Mouse (Mus musculus) cerebellum, adult 11-12 months (tissue): Measurements from ENCODE around the gene Hdac4.

Experiments used
- DNase-seq: peaks from one replicate; pipeline ENCODE4 v3.0.0; 2022

Hdac4 gene

DNA sequence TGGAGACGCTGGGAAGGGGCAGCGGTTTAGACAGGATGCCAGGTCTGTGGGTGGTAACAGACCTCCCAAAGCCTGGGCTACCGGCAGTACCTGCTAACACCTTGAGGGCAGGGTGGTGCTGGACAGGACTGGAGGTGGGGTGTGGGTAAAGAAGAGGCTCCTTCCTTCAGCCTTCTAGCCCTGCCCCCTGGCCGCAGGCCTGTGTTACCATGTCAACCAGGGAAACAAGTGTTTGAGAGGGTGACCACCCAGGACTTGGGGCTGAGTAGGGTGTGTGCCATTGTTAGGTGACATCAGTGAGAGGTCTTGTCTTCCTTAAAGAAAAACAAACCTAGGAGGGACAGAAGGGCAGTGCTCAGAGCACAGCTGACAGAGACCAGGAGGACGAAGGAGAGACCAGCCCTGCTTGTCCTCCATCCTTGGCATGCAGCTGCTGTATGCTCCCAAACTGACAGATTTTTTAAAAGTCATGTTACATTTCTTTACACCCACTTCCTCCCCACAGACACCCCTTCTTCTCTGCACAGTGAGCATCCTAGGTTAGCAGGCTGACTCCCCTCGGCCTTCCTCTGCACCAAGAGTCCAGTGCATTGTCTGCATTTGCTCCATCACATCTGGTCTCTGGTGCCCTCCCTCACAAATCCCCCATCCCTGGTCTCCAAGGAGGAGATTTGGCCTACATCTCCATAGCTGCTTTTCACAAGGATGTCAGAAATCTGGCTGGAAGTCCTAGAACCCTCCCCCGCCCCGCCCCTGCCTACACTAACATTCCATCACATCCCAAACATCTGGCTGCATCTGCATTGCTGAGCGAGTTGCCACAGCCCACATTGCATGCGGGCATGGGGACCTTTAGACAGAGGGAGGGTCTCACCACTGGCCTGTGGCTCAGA lies 283.0 kb downstream of the Hdac4 start:
- no peak for DNase-seq

DNA sequence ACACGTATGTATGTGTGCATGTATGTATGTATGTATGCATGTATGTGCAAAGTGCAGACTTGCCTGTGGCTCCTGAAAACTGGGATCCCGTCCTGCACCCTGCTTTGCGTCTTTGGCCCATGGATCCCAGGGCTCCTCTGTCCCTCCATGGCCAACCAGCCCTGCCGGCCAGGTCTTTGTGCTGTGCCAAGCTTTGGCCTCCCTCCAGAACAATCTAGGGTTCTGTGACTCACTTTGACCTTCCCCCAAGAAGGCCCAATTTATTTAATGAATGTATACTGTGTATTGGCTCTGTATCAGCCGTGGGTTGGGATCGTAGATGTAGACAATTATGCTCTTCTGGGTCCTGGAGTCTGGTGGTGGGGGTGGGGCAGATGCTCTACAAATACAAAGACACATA lies 290.2 kb downstream of the Hdac4 start:
- DNase-seq: peak; percentile 32

DNA sequence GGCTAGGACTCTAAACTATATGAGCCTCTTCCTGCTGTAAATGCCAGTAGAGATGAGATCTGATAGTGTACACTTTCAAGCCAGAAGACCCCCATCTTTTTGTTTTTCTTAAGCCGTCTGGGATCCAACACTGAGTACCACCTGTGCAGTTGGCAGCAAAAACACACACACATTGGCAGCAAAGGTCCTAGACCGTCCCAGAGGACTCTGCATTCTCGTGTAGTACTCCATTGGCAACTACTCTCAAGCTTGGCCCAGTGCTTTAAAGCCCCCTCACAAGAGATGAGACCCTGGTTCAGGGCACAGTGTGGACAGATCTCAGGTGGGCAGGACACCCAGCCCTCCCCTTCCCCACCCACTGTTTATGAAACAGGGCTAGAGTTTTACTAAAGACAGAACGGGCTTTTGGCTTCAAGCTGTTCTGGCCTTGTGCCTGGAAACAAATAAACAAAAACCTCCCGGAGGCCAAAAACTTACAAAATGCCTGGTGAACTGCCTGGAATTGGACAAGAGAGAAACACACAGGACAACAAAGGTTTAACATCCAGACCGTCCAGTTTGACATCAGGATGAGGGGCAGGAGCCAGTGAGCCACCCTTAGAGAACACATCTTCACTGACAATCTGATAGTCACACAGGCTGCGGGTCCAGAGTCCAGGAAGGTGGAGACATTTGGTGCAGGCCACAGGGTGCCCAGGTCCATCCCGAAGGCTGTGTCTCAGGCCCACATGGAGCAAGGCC lies 292.1 kb downstream of the Hdac4 start:
- DNase-seq: peak; percentile 67

DNA sequence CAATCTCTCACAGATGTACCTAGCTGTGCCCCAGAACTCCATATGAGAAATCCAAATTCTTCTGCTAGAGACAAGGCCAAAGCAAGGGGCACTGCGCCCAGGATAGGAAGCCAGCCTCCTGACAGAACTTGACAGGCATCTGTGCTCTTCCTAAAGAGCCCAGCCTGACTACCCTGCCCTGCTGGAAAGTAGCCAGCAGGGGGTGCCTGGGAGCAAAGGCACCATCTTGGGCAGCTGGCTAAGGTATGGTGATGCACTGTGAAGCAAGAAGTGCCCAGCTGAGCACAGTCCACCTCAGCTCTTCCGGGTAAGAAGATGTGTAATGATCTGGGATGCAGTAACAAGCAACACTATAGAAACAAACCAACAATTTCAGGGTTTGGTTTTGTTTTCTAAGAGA lies 298.4 kb downstream of the Hdac4 start:
- no peak for DNase-seq

DNA sequence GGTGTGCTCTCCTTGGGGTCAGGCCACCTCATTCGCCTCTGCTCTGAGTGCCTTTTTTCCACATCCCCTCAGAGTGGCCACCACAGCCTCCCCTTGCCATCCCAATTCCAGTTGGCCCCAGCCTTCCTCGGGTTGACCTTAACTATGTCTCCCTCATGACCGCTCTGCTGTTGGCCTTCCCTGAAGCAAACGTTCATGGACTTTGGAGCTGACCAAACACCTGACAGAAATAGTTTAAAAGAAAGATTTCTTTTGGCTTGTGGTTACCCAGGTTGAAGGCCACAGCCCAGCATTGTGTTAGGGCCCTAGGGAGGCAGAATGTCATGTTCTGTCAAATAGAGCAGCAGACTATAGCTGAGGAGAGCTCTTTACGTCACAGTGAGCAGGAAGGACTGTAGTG lies 301.2 kb downstream of the Hdac4 start:
- no peak for DNase-seq

DNA sequence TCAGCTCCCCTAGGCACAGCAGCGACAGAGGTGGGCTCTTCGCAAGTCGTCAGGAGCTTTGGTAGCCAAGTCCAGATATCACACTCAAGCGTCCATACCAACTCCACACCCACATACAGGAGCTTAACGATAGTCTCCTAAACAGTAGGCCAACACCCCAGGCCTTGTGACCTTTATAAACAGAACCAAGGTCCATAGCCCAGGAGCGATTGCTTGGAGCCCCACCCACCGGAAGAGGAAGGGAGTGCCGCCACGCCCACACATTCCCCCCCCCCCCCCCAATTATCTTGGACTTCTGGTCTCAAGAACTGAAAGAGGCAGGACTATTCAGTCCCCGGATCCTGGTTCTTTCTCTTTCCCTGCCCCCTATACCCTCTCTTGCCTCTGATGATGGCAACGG lies 301.9 kb downstream of the Hdac4 start:
- DNase-seq: no peak

DNA sequence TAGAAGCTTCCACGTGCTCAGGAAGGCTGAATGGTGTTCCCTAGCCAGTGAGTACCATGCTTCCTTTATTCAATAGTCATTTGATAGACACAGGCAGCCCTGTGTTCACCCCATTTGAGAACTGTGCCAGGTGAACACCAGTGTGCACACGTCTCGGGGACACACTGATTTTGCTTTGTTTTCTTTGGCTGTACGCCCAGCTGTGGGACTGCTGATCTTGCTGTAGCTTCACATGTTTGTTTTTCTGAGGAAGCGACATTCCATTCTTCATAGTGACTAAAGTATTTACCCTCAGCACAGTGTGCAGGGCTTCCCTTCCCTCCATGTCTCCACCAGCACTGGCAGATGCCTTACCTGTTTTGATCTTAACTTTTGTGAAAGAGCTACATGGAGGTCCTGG lies 312.4 kb downstream of the Hdac4 start:
- DNase-seq: no peak

DNA sequence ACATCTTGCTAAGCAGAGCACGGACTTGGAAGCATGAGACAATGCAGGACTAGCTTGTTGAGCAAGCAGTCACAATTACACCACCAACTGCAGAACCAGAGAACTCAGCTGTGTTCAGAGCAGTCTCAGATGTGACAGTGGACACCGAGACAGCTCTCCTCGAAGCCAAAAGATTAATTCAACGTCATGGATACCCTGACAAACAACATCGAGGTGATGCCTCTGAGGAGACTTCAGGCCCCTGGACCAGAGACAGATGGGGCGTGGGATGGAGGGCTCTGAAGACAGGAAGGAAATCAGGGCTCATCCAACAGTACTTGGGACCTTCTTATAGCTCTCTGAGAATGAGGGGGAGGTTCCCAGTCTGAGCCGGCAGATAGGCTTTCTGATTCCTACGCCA lies 314.6 kb downstream of the Hdac4 start:
- DNase-seq: no peak

DNA sequence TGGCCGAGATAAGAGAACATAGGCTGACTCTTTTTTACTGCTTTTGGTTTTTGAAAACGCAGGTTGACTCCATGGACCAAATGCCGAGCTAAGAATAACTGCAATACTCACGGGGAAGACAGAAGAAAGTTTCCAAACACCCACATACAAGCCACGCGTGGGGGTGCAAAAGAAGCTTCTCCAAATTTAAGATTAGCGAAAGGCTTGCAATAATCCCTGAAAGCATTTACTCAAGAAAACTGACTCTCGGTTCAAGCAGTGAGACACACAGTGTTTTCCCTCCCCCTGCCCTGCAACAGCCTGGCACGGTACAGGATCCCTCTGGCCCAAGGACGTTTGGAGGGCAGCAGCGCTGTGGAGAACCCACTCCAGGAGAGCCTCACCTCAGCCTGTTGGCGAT lies 315.3 kb downstream of the Hdac4 start:
- DNase-seq: no peak
